In genomic region chr2:27079649-27080048, GRCm38 (mm10) we compare ENCODE assay signal across 8 mouse cellular contexts. TPM values are rescaled to one million over a fixed set of nuclear protein-coding genes. Genes with fewer than 3 reads are reported as not detected.
A peak's percentile ranks its signal among the peaks of the same experiment; 100 is the strongest.
DNase-seq lines count a peak whose midpoint lies in the region; ATAC-seq and TF ChIP-seq lines count a peak whose summit lies in the region.

No protein-coding gene starts in this region.

- no peaks in the 10 kb centered on the region for H3K27me3 ChIP-seq in embryonic facial prominence, embryonic 11.5 days (ENCODE audit: control insufficient read depth, insufficient read depth, low read length)
- no peaks in the 10 kb centered on the region for H3K27me3 ChIP-seq in hindbrain, embryonic 11.5 days (ENCODE audit: control insufficient read depth, insufficient read depth, low read length)
- no peaks in the 10 kb centered on the region for H3K27me3 ChIP-seq in limb, embryonic 12.5 days

- no peak overlapping the region for H3K4me3 ChIP-seq in embryonic facial prominence, embryonic 11.5 days (ENCODE audit: low read depth, low read length)
- 0 out of 2 replicates have a peak overlapping the region, but pooled peaks have one; percentile 8 for H3K4me3 ChIP-seq in hindbrain, embryonic 11.5 days (ENCODE audit: low read depth, low read length)
- H3K4me3 ChIP-seq in limb, embryonic 12.5 days (replicated peaks), result peak overlapping the region; percentile 31
- no peak overlapping the region for H3K4me3 ChIP-seq in olfactory bulb, adult 2 months (ENCODE audit: insufficient read depth, low read depth, low read length)

- peak; percentile 43 for DNase-seq in adrenal gland, postnatal 10 days
- DNase-seq in adrenal gland, postnatal 4 days (ENCODE audit: low spot score in 2 of 2), result no peak
- peak; percentile 84 for DNase-seq in embryonic facial prominence, embryonic 11.5 days (ENCODE audit: low spot score)
- peak; percentile 46 for DNase-seq in hindbrain, embryonic 11.5 days (ENCODE audit: low spot score)
- DNase-seq in adipocyte (ENCODE audit: low spot score), result no peak

- no peak overlapping the region for H3K27ac ChIP-seq in embryonic facial prominence, embryonic 11.5 days (replicated peaks; ENCODE audit: low read depth, low read length)
- H3K27ac ChIP-seq in hindbrain, embryonic 11.5 days (ENCODE audit: low read depth, low read length), result no peak overlapping the region
- H3K27ac ChIP-seq in limb, embryonic 12.5 days, result peak overlapping the region; percentile 92
- H3K27ac ChIP-seq in olfactory bulb, adult 2 months (ENCODE audit: insufficient read depth, low read depth, low read length), result 0 out of 2 replicates have a peak overlapping the region, but pooled peaks have one; percentile 9

- H3K4me2 ChIP-seq in embryonic facial prominence, embryonic 11.5 days (ENCODE audit: low read depth, low read length), result peak overlapping the region; percentile 0; the same call in 1 of the 2 replicates
- peak overlapping the region; percentile 12; the same call in 1 of the 2 replicates for H3K4me2 ChIP-seq in hindbrain, embryonic 11.5 days (replicated peaks; ENCODE audit: low read depth, low read length)
- H3K4me2 ChIP-seq in limb, embryonic 12.5 days, result peak overlapping the region; percentile 61

- WGBS in embryonic facial prominence, embryonic 11.5 days, result 71% methylated on average over 2 of the region's 2 CpGs
- 56% methylated on average over 2 of the region's 2 CpGs for WGBS in hindbrain, embryonic 11.5 days
- 22% methylated on average over 2 of the region's 2 CpGs for WGBS in limb, embryonic 12.5 days
- WGBS in olfactory bulb, adult 2 months, result 54% methylated on average over 2 of the region's 2 CpGs

- no peak for TF ChIP-seq POLR2A in olfactory bulb, adult 2 months (IDR thresholded peaks at IDR 0.05; ENCODE audit: insufficient read depth, low read depth, low read length)

- no peak overlapping the region for H3K9ac ChIP-seq in embryonic facial prominence, embryonic 11.5 days (replicated peaks; ENCODE audit: low read length)
- H3K9ac ChIP-seq in hindbrain, embryonic 11.5 days (ENCODE audit: low read depth, low read length), result peak overlapping the region; percentile 1; the same call in 1 of the 2 replicates
- H3K9ac ChIP-seq in limb, embryonic 12.5 days (replicated peaks), result 0 out of 2 replicates have a peak overlapping the region, but pooled peaks have one; percentile 4

- no peaks in the 10 kb centered on the region for H3K36me3 ChIP-seq in embryonic facial prominence, embryonic 11.5 days (replicated peaks; ENCODE audit: control insufficient read depth, insufficient read depth, low read depth, low read length)
- H3K36me3 ChIP-seq in hindbrain, embryonic 11.5 days (ENCODE audit: control insufficient read depth, insufficient read depth, low read length), result no peaks in the 10 kb centered on the region
- no peaks in the 10 kb centered on the region for H3K36me3 ChIP-seq in limb, embryonic 12.5 days

- H3K9me3 ChIP-seq in embryonic facial prominence, embryonic 11.5 days (replicated peaks; ENCODE audit: control insufficient read depth, low read length), result no peaks in the 10 kb centered on the region
- H3K9me3 ChIP-seq in hindbrain, embryonic 11.5 days (ENCODE audit: control insufficient read depth, low read length), result no peaks in the 10 kb centered on the region
- H3K9me3 ChIP-seq in limb, embryonic 12.5 days, result no peaks in the 10 kb centered on the region

- peaks cover 10% of the 10 kb centered on the region; the same call in 1 of the 2 replicates for H3K4me1 ChIP-seq in embryonic facial prominence, embryonic 11.5 days (ENCODE audit: control insufficient read depth, insufficient read depth, low read length)
- peaks cover 6% of the 10 kb centered on the region; the same call in 1 of the 2 replicates for H3K4me1 ChIP-seq in hindbrain, embryonic 11.5 days (replicated peaks; ENCODE audit: control insufficient read depth, insufficient read depth, low read length)
- peaks cover 83% of the 10 kb centered on the region for H3K4me1 ChIP-seq in limb, embryonic 12.5 days (replicated peaks)
- peaks cover 38% of the 10 kb centered on the region for H3K4me1 ChIP-seq in olfactory bulb, adult 2 months (ENCODE audit: control insufficient read depth, insufficient read depth, low read length)

- no peak for TF ChIP-seq CTCF in olfactory bulb, adult 2 months (IDR thresholded peaks at IDR 0.05; ENCODE audit: insufficient read depth, low read depth, low read length)

- ATAC-seq in embryonic facial prominence, embryonic 11.5 days (replicated peaks; ENCODE audit: insufficient number of reproducible peaks, low FRiP score, low TSS enrichment, low read depth), result peak; percentile 26
- ATAC-seq in hindbrain, embryonic 11.5 days (ENCODE audit: low FRiP score), result peak; percentile 40; the same call in 1 of the 2 replicates
- peak; percentile 10; the same call in 1 of the 2 replicates for ATAC-seq in limb, embryonic 12.5 days (ENCODE audit: insufficient number of reproducible peaks, insufficient read depth, low FRiP score, low TSS enrichment, low read depth)
- ATAC-seq in CD4-positive, CD25-positive, alpha-beta regulatory T cell, adult 4 months, result no peak

RNA-seq across cellular contexts. Expression of gene Adamtsl2, which starts 0.5 kb away (rescaled TPM):
- total RNA-seq in adrenal gland, postnatal 10 days (2021), result 10 to 100 TPM in 1 of 2 experiments, 1 to 10 TPM in 1; 8.1 to 15.9 TPM
- 10 to 100 TPM in 1 of 2 experiments, 1 to 10 TPM in 1; 9.6 to 13.5 TPM for total RNA-seq in adrenal gland, postnatal 4 days (2021)
- polyA plus RNA-seq in embryonic facial prominence, embryonic 11.5 days (2014; fragmentation: Nextera tagmentation; extraction: Ambion mirVana), result 2.4 and 2.5 TPM in 2 replicates
- 5.6 and 6.2 TPM in 2 replicates for polyA plus RNA-seq in hindbrain, embryonic 11.5 days (2014; fragmentation: Nextera tagmentation; extraction: Ambion mirVana)
- 11.8 and 12.3 TPM in 2 replicates for polyA plus RNA-seq in limb, embryonic 12.5 days (2016; fragmentation: Nextera tagmentation; extraction: Ambion mirVana)
- polyA plus RNA-seq in olfactory bulb, adult 2 months (2012; ENCODE audit: insufficient read depth, insufficient read length, low replicate concordance, missing spikeins), result not detected in 2 replicates
- under 1 TPM in 1 of 2 experiments, not detected in 1; 0.31 TPM for polyA plus RNA-seq in CD4-positive, CD25-positive, alpha-beta regulatory T cell, adult 4 months (2017; shearing (Covaris generic))

RNA-seq across cellular contexts. Expression of gene Mymk, which starts 7.7 kb away (rescaled TPM):
- total RNA-seq in adrenal gland, postnatal 10 days (2021), result 1 to 10 TPM in 1 of 2 experiments, under 1 TPM in 1; 0.45 to 2.7 TPM
- total RNA-seq in adrenal gland, postnatal 4 days (2021), result 1 to 10 TPM in 1 of 2 experiments, under 1 TPM in 1; 0.59 to 1.8 TPM
- polyA plus RNA-seq in embryonic facial prominence, embryonic 11.5 days (2014; fragmentation: Nextera tagmentation; extraction: Ambion mirVana), result 2.3 and 4.0 TPM in 2 replicates
- polyA plus RNA-seq in hindbrain, embryonic 11.5 days (2014; fragmentation: Nextera tagmentation; extraction: Ambion mirVana), result 1.9 and 3.6 TPM in 2 replicates
- 16.9 and 24.6 TPM in 2 replicates for polyA plus RNA-seq in limb, embryonic 12.5 days (2016; fragmentation: Nextera tagmentation; extraction: Ambion mirVana)
- polyA plus RNA-seq in olfactory bulb, adult 2 months (2012; ENCODE audit: insufficient read depth, insufficient read length, low replicate concordance, missing spikeins), result not detected in 2 replicates
- polyA plus RNA-seq in CD4-positive, CD25-positive, alpha-beta regulatory T cell, adult 4 months (2017; shearing (Covaris generic)), result not detected

RNA-seq across cellular contexts. Expression of gene Slc2a6, which starts 51.9 kb away (rescaled TPM):
- total RNA-seq in adrenal gland, postnatal 10 days (2021), result 1 to 10 TPM; 1.2 to 1.7 TPM
- total RNA-seq in adrenal gland, postnatal 4 days (2021), result 1 to 10 TPM; 1.3 TPM
- polyA plus RNA-seq in embryonic facial prominence, embryonic 11.5 days (2014; fragmentation: Nextera tagmentation; extraction: Ambion mirVana), result 0.84 and 1.2 TPM in 2 replicates
- polyA plus RNA-seq in hindbrain, embryonic 11.5 days (2014; fragmentation: Nextera tagmentation; extraction: Ambion mirVana), result 1.1 and 2.3 TPM in 2 replicates
- polyA plus RNA-seq in limb, embryonic 12.5 days (2016; fragmentation: Nextera tagmentation; extraction: Ambion mirVana), result 1.5 and 1.8 TPM in 2 replicates
- not detected in 2 replicates for polyA plus RNA-seq in olfactory bulb, adult 2 months (2012; ENCODE audit: insufficient read depth, insufficient read length, low replicate concordance, missing spikeins)
- polyA plus RNA-seq in CD4-positive, CD25-positive, alpha-beta regulatory T cell, adult 4 months (2017; shearing (Covaris generic)), result 1 to 10 TPM; 2.4 to 5.6 TPM

Comparison
In these comparisons a context has a peak if more than half of its experiments do, and no peak if none do; other contexts are left out.
1. DNase-seq: peak in adrenal gland, postnatal 10 days (single experiment), embryonic facial prominence, embryonic 11.5 days (single experiment) and hindbrain, embryonic 11.5 days (single experiment); none in adrenal gland, postnatal 4 days (0 of 2) and adipocyte (single experiment).
2. H3K27ac ChIP-seq: peak in limb, embryonic 12.5 days (single experiment) and olfactory bulb, adult 2 months (single experiment); none in embryonic facial prominence, embryonic 11.5 days (single experiment) and hindbrain, embryonic 11.5 days (single experiment).
3. H3K4me2 ChIP-seq: peak in every context shown above with its lines; median percentile 61 in limb, embryonic 12.5 days; 12 in hindbrain, embryonic 11.5 days; 0 in embryonic facial prominence, embryonic 11.5 days.
4. H3K4me3 ChIP-seq: peak in hindbrain, embryonic 11.5 days (single experiment) and limb, embryonic 12.5 days (single experiment); none in embryonic facial prominence, embryonic 11.5 days (single experiment) and olfactory bulb, adult 2 months (single experiment).